Mouse (Mus musculus): ENCODE data around the gene Prok2. TPM values are rescaled to one million over a fixed set of nuclear protein-coding genes. Genes with fewer than 3 reads are reported as not detected.
A peak's percentile ranks its signal among the peaks of the same experiment; 100 is the strongest.

Gene Prok2
- polyA plus RNA-seq, 1 experiment from 2014 or later: 1.8 TPM

DNA sequence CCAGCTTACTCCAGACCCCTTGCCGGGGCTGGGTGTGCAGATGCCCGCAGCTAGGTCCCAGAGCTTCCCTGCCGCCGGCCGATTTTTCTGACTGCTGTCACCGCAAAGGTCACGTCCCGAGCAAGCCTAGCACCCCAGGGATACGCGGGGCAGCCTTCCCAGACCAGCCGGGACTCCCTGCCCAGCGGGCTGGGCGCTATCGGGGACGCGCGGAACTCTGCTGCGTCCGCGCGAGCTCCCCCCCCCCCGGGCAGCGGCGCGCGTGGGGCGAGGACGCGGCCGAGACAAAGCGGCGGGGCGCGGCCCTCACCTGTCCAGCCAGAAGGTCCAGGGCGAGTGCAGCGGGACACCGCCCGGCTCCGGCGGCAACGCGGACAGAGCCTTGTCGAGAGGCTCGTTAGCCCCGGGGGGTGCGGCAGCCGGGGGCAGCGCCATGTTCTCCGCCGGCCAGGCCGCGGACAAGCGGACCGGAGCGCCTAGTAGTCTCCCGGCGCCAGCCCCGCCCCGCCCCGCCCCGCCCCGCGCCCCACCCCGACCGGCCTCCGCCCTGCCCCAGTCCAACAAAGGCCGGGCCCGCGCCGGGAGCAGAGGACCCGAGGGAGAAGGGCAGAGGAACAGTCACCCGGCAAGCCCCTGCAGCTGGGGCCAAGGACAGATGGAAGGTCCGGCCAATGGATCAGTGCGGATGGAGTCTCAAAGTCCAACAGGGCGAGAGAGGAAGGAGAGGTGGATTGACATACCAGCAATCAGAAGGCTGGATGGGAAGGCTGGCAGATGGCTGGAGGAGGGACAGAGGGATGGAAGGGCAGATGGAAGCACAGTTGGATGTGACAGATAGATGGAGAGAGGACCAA is 59.6 kb downstream of the Prok2 start, which contains the start of the genes Eif4e3 and Gm20696:
Eif4e3 (minus strand) TSS at position 454 of the 854 bp plus-strand sequence.
Gm20696 (minus strand) TSS at position 480 of the 854 bp plus-strand sequence.
- peak; percentile 71 for ATAC-seq (ENCODE audit: low FRiP score, low read depth)
- H3K4me3 ChIP-seq: peak within 1 kb of the TSS; percentile 75
- H3K9me3 ChIP-seq: no peaks in the 10 kb centered on the region
- WGBS: under 1% methylated on average over 63 of the region's 75 CpGs
- H3K27ac ChIP-seq: peak within 1 kb of the TSS; percentile 65
- no peaks in the 10 kb centered on the region for H3K36me3 ChIP-seq
- H3K9ac ChIP-seq: peak within 1 kb of the TSS; percentile 84
- peak within 1 kb of the TSS; percentile 92 for H3K4me2 ChIP-seq (replicated peaks)
- no peaks in the 10 kb centered on the region for H3K27me3 ChIP-seq
- H3K4me1 ChIP-seq: peaks cover 40% of the 10 kb centered on the region

- 0 out of 2 replicates have a peak overlapping the region, but pooled peaks have one; percentile 65 for H3K27ac ChIP-seq
- H3K27me3 ChIP-seq: no peaks in the 10 kb centered on the region
- peak overlapping the region; percentile 75 for H3K4me3 ChIP-seq
- H3K9me3 ChIP-seq: no peaks in the 10 kb centered on the region
- ATAC-seq (ENCODE audit: low FRiP score, low read depth): no peak
- H3K36me3 ChIP-seq: no peaks in the 10 kb centered on the region
- WGBS: 27% methylated on average over 16 of the region's 16 CpGs
- peaks cover 43% of the 10 kb centered on the region for H3K4me1 ChIP-seq
- H3K4me2 ChIP-seq (replicated peaks): peak overlapping the region; percentile 92
- peak overlapping the region; percentile 84 for H3K9ac ChIP-seq
These were observed 60.5 kb downstream of the Prok2 start for GRCm38 (mm10) chr6:99665457-99666317.

DNA sequence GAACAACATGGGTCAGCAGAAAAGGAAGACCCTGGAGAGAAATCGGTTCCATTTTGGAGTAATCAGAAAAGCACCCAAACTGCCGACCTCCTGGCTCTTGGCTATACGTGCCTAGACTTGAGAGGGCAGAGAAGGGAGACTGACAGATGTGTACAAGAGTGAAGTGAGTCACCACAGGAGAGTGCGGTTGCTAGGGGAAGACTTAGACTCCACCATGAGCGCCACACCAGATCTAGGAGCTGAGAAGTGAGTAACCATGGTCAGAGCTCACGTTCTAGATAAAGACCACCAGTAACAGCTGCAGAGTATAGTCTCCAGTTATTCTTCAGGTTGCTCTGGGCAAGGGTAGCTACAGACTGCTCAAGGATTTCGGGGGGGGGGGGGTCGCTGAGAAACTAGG is 63.0 kb downstream of the Prok2 start:
- 81% methylated on average over 8 of the region's 8 CpGs for WGBS
- no peak overlapping the region for H3K4me2 ChIP-seq (replicated peaks)
- no peak overlapping the region for H3K4me3 ChIP-seq
- no peak for ATAC-seq (ENCODE audit: low FRiP score, low read depth)
- H3K4me1 ChIP-seq: peaks cover 39% of the 10 kb centered on the region
- no peak overlapping the region for H3K27ac ChIP-seq
- no peaks in the 10 kb centered on the region for H3K9me3 ChIP-seq
- H3K9ac ChIP-seq: no peak overlapping the region
- H3K27me3 ChIP-seq: no peaks in the 10 kb centered on the region
- H3K36me3 ChIP-seq: no peaks in the 10 kb centered on the region

Other genes with a start within 250 kb of the Prok2 start
- gene Foxp1, start 203.7 kb downstream of the Prok2 start, polyA plus RNA-seq (2015; fragmentation: Nextera tagmentation; extraction: Ambion mirVana): 137 and 141 TPM in 2 replicates
- gene Eif4e3, start 59.6 kb downstream of the Prok2 start, polyA plus RNA-seq (2015; fragmentation: Nextera tagmentation; extraction: Ambion mirVana): 17.3 and 18.5 TPM in 2 replicates
- gene Gm20696, start 59.6 kb downstream of the Prok2 start, polyA plus RNA-seq (2015; fragmentation: Nextera tagmentation; extraction: Ambion mirVana): 6.0 and 6.5 TPM in 2 replicates
- 5.9 and 6.1 TPM in 2 replicates for gene Gpr27, start 33.7 kb downstream of the Prok2 start, polyA plus RNA-seq (2015; fragmentation: Nextera tagmentation; extraction: Ambion mirVana)

Data from limb, embryonic 13.5 days (tissue).